Mouse (Mus musculus) embryonic fibroblast, embryonic 13.5 days (primary cell): Measurements from ENCODE around the gene Fbxw4.

Experiments
- CTCF ChIP-seq: IDR thresholded peaks from 2 replicates; pipeline ENCODE4 v1.5.1; 2011; ENCODE audit warnings: mild to moderate bottlenecking, control low read depth, low read length, moderate library complexity, borderline replicate concordance; ENCODE audit not compliant: insufficient read depth
- POLR2A ChIP-seq: IDR thresholded peaks from 2 replicates; pipeline ENCODE4 v1.6.1; 2011; ENCODE audit warnings: low read depth, mild to moderate bottlenecking, control low read depth, low read length, moderate library complexity

GRCm38 (mm10) chr19:45549128-45549915, 110.8 kb downstream of the Fbxw4 start:
- TF ChIP-seq POLR2A (no peak), CTCF (no peak)
